Mouse (Mus musculus) forebrain, embryonic 13.5 days (tissue): Measurements from ENCODE around the gene Sh3glb2. TPM values are rescaled to one million over a fixed set of nuclear protein-coding genes. Genes with fewer than 3 reads are reported as not detected.

ENCODE experiments used
- ATAC-seq: fragments of 200-750 bp; cut with Nextera tagmentation; 2 replicates; pipeline ENCODE4 v1.8.0; 2017
- H3K27ac ChIP-seq: fragments of 300-500 bp; sonication (generic); 2 replicates; pipeline ENCODE4 v1.5.1; 2015; ENCODE audit warnings: inconsistent platforms, mild to moderate bottlenecking, moderate library complexity
- H3K27me3 ChIP-seq: fragments of 300-500 bp; sonication (generic); 2 replicates; pipeline ENCODE4 v1.6.1; 2015; ENCODE audit warnings: mild to moderate bottlenecking, inconsistent platforms
- H3K36me3 ChIP-seq: fragments of 300-500 bp; sonication (generic); 2 replicates; pipeline ENCODE4 v1.6.1; 2015; ENCODE audit warnings: mild to moderate bottlenecking, inconsistent platforms; ENCODE audit not compliant: poor library complexity, severe bottlenecking
- H3K4me1 ChIP-seq: fragments of 300-500 bp; sonication (generic); 2 replicates; pipeline ENCODE4 v1.6.1; 2015; ENCODE audit warnings: inconsistent platforms
- H3K4me2 ChIP-seq: fragments of 300-500 bp; sonication (generic); 2 replicates; pipeline ENCODE4 v1.6.1; 2015; ENCODE audit warnings: inconsistent platforms, mild to moderate bottlenecking, moderate library complexity
- H3K4me3 ChIP-seq: fragments of 300-500 bp; sonication (generic); 2 replicates; pipeline ENCODE4 v1.5.1; 2015; ENCODE audit warnings: mild to moderate bottlenecking, inconsistent platforms
- H3K9ac ChIP-seq: fragments of 300-500 bp; sonication (generic); 2 replicates; pipeline ENCODE4 v1.6.1; 2015; ENCODE audit warnings: mild to moderate bottlenecking, inconsistent platforms
- H3K9me3 ChIP-seq: fragments of 300-500 bp; sonication (generic); replicated peaks from 2 replicates; pipeline ENCODE4 v1.6.1; 2016; ENCODE audit warnings: inconsistent platforms
- WGBS: fragments of 180-500 bp; shearing (Covaris S2); methylation state at CpG from one replicate; pipeline ENCODE4 v1.1.7; 2015; 5-methylcytosine and 5-hydroxymethylcytosine counted together
- microRNA-seq: library from miRNA; unstranded; fragments of <30 nt; microRNA quantifications from one replicate; pipeline ENCODE4, GENCODE M21; 2016
- polyA plus RNA-seq: library from polyadenylated mRNA; unstranded; fragments of >200 nt; fragmentation: Nextera tagmentation; extraction: Ambion mirVana; gene quantifications from 2 replicates; pipeline ENCODE4 v1.2.1, GENCODE M21; 2015

The Sh3glb2 gene
- polyA plus RNA-seq, 1 experiment from 2014 or later, result 100 TPM

GRCm38 (mm10) chr2:30325296-30325695 lies 33.8 kb downstream of the Sh3glb2 start:
- Histone ChIP-seq H3K36me3 (peaks cover 98% of the 10 kb centered on the region), H3K4me2 (no peak overlapping the region), H3K27ac (no peak overlapping the region), H3K9me3 (no peaks in the 10 kb centered on the region), H3K9ac (no peak overlapping the region), H3K4me3 (no peak overlapping the region), H3K4me1 (no peaks in the 10 kb centered on the region), H3K27me3 (no peaks in the 10 kb centered on the region)
- no peak for ATAC-seq
- 92% methylated on average over 5 of the region's 5 CpGs for WGBS

- Histone ChIP-seq H3K27me3 (no peaks in the 10 kb centered on the region), H3K27ac (no peak overlapping the region), H3K9ac (peak overlapping the region; percentile 8; the same call in 1 of the 2 replicates), H3K9me3 (no peaks in the 10 kb centered on the region), H3K4me1 (no peaks in the 10 kb centered on the region), H3K4me2 (no peak overlapping the region), H3K4me3 (no peak overlapping the region), H3K36me3 (peaks cover 97% of the 10 kb centered on the region)
- WGBS, result 88% methylated on average over 7 of the region's 7 CpGs
- no peak for ATAC-seq
Observed at GRCm38 (mm10) chr2:30323111-30323510, 36.0 kb downstream of the Sh3glb2 start.

GRCm38 (mm10) chr2:30319260-30319659 lies 39.9 kb downstream of the Sh3glb2 start:
- ATAC-seq, result no peak
- no peaks in the 10 kb centered on the region for H3K27me3 ChIP-seq
- H3K9ac ChIP-seq, result no peak overlapping the region
- H3K9me3 ChIP-seq, result no peaks in the 10 kb centered on the region
- peaks cover 96% of the 10 kb centered on the region for H3K36me3 ChIP-seq
- H3K4me2 ChIP-seq, result no peak overlapping the region
- H3K4me3 ChIP-seq, result no peak overlapping the region
- no peaks in the 10 kb centered on the region for H3K4me1 ChIP-seq
- WGBS, result 94% methylated on average over 4 of the region's 4 CpGs
- H3K27ac ChIP-seq, result no peak overlapping the region

GRCm38 (mm10) chr2:30316955-30317354 lies 42.2 kb downstream of the Sh3glb2 start:
- Histone ChIP-seq H3K36me3 (peaks cover 96% of the 10 kb centered on the region), H3K9me3 (no peaks in the 10 kb centered on the region), H3K4me1 (no peaks in the 10 kb centered on the region), H3K9ac (no peak overlapping the region), H3K4me2 (no peak overlapping the region), H3K4me3 (no peak overlapping the region), H3K27me3 (no peaks in the 10 kb centered on the region), H3K27ac (no peak overlapping the region)
- WGBS, result 96% methylated on average over 5 of the region's 5 CpGs
- ATAC-seq, result no peak

- peaks cover 95% of the 10 kb centered on the region for H3K36me3 ChIP-seq
- H3K4me1 ChIP-seq, result no peaks in the 10 kb centered on the region
- no peaks in the 10 kb centered on the region for H3K27me3 ChIP-seq
- 94% methylated on average over 4 of the region's 4 CpGs for WGBS
- no peak for ATAC-seq
- H3K4me3 ChIP-seq, result no peak overlapping the region
- no peak overlapping the region for H3K27ac ChIP-seq
- H3K9me3 ChIP-seq, result no peaks in the 10 kb centered on the region
- no peak overlapping the region for H3K4me2 ChIP-seq
- no peak overlapping the region for H3K9ac ChIP-seq
Observed at GRCm38 (mm10) chr2:30316136-30316535, 43.0 kb downstream of the Sh3glb2 start.

- H3K4me1 ChIP-seq, result no peaks in the 10 kb centered on the region
- peaks cover 97% of the 10 kb centered on the region for H3K36me3 ChIP-seq
- 91% methylated on average over 2 of the region's 2 CpGs for WGBS
- no peak for ATAC-seq
- H3K27ac ChIP-seq, result no peak overlapping the region
- H3K9me3 ChIP-seq, result no peaks in the 10 kb centered on the region
- H3K27me3 ChIP-seq, result no peaks in the 10 kb centered on the region
- H3K4me3 ChIP-seq, result no peak overlapping the region
- H3K9ac ChIP-seq, result no peak overlapping the region
- H3K4me2 ChIP-seq, result no peak overlapping the region
Observed at GRCm38 (mm10) chr2:30311481-30311880, 47.7 kb downstream of the Sh3glb2 start.

- Histone ChIP-seq H3K9ac (no peak overlapping the region), H3K4me3 (no peak overlapping the region), H3K4me2 (no peak overlapping the region), H3K9me3 (no peaks in the 10 kb centered on the region), H3K27me3 (no peaks in the 10 kb centered on the region), H3K36me3 (peaks cover 98% of the 10 kb centered on the region), H3K27ac (no peak overlapping the region), H3K4me1 (no peaks in the 10 kb centered on the region)
- WGBS, result 94% methylated on average over 3 of the region's 3 CpGs
- no peak for ATAC-seq
Observed at GRCm38 (mm10) chr2:30309351-30309750, 49.8 kb downstream of the Sh3glb2 start.

GRCm38 (mm10) chr2:30306087-30306486 lies 53.0 kb downstream of the Sh3glb2 start:
- H3K4me3 ChIP-seq, result no peak overlapping the region
- no peak overlapping the region for H3K4me2 ChIP-seq
- H3K36me3 ChIP-seq, result peaks cover 99% of the 10 kb centered on the region
- WGBS, result 97% methylated on average over 7 of the region's 7 CpGs
- H3K27me3 ChIP-seq, result no peaks in the 10 kb centered on the region
- no peak overlapping the region for H3K27ac ChIP-seq
- H3K4me1 ChIP-seq, result no peaks in the 10 kb centered on the region
- no peaks in the 10 kb centered on the region for H3K9me3 ChIP-seq
- no peak overlapping the region for H3K9ac ChIP-seq
- ATAC-seq, result no peak

GRCm38 (mm10) chr2:30299966-30300365 lies 59.2 kb downstream of the Sh3glb2 start:
- no peak for ATAC-seq
- Histone ChIP-seq H3K27me3 (no peaks in the 10 kb centered on the region), H3K36me3 (peaks cover 83% of the 10 kb centered on the region), H3K9me3 (no peaks in the 10 kb centered on the region), H3K4me3 (no peak overlapping the region), H3K4me1 (no peaks in the 10 kb centered on the region), H3K27ac (no peak overlapping the region), H3K4me2 (no peak overlapping the region), H3K9ac (no peak overlapping the region)
- 89% methylated on average over 5 of the region's 5 CpGs for WGBS

- H3K9me3 ChIP-seq, result no peaks in the 10 kb centered on the region
- WGBS, result 86% methylated on average over 3 of the region's 3 CpGs
- no peak overlapping the region for H3K27ac ChIP-seq
- no peak overlapping the region for H3K4me3 ChIP-seq
- H3K9ac ChIP-seq, result no peak overlapping the region
- H3K4me1 ChIP-seq, result no peaks in the 10 kb centered on the region
- H3K4me2 ChIP-seq, result no peak overlapping the region
- no peaks in the 10 kb centered on the region for H3K27me3 ChIP-seq
- H3K36me3 ChIP-seq, result peaks cover 79% of the 10 kb centered on the region
- no peak for ATAC-seq
Observed at GRCm38 (mm10) chr2:30299525-30299924, 59.6 kb downstream of the Sh3glb2 start.

Small RNA genes within 50 kb of the gene (microRNA-seq; reads per million reads assigned to microRNA genes)
- not detected for gene Gm47292

Other genes with a start within 250 kb of the Sh3glb2 start
- 10.5 and 10.9 TPM in 2 replicates for gene Zer1, start 234.8 kb downstream of the Sh3glb2 start, polyA plus RNA-seq
- 12.3 and 14.1 TPM in 2 replicates for gene Tbc1d13, start 225.6 kb downstream of the Sh3glb2 start, polyA plus RNA-seq
- 9.5 and 10.4 TPM in 2 replicates for gene Endog, start 187.8 kb downstream of the Sh3glb2 start, polyA plus RNA-seq
- gene Spout1, start 180.9 kb downstream of the Sh3glb2 start, polyA plus RNA-seq, result 62.1 and 71.1 TPM in 2 replicates
- gene Kyat1, start 153.5 kb downstream of the Sh3glb2 start, polyA plus RNA-seq, result 11.6 and 12.4 TPM in 2 replicates
- 57.9 and 58.3 TPM in 2 replicates for gene Lrrc8a, start 121.6 kb downstream of the Sh3glb2 start, polyA plus RNA-seq
- gene Gm28035, start 118.8 kb downstream of the Sh3glb2 start, polyA plus RNA-seq, result 0.21 and 0.36 TPM in 2 replicates
- gene Phyhd1, start 93.1 kb downstream of the Sh3glb2 start, polyA plus RNA-seq, result 5.3 and 6.8 TPM in 2 replicates
- gene Gm28038, start 78.3 kb downstream of the Sh3glb2 start, polyA plus RNA-seq, result not detected in 2 replicates
- gene Dolk, start 73.0 kb downstream of the Sh3glb2 start, polyA plus RNA-seq, result 28.0 and 30.6 TPM in 2 replicates
- gene Nup188, start 72.9 kb downstream of the Sh3glb2 start, polyA plus RNA-seq, result 24.9 and 32.7 TPM in 2 replicates
- gene Miga2, start 4.9 kb upstream of the Sh3glb2 start, polyA plus RNA-seq, result 22.4 and 23.5 TPM in 2 replicates
- 53.0 and 56.7 TPM in 2 replicates for gene Dolpp1, start 32.9 kb upstream of the Sh3glb2 start, polyA plus RNA-seq
- gene Crat, start 56.5 kb upstream of the Sh3glb2 start, polyA plus RNA-seq, result 16.3 and 21.0 TPM in 2 replicates
- 126 and 141 TPM in 2 replicates for gene Ptpa, start 56.7 kb upstream of the Sh3glb2 start, polyA plus RNA-seq
- gene Ier5l, start 114.9 kb upstream of the Sh3glb2 start, polyA plus RNA-seq, result 1.7 and 2.6 TPM in 2 replicates
- 0.49 and 1.1 TPM in 2 replicates for gene Cstad, start 235.7 kb upstream of the Sh3glb2 start, polyA plus RNA-seq